Mouse (Mus musculus) regulatory T cell (primary cell): ENCODE data around the gene Actr3b.
"Not testable (repeated sequence)": the region's sequence is repeated elsewhere in the genome, so short reads cannot be mapped to it uniquely, and the experiment has no call there.

Experiments
- in situ Hi-C: fragments of 300-600 bp; cut with MboI, MseI; formaldehyde crosslinking; loops from one replicate; pipeline ENCODE4 v1.15.1; 2025; ENCODE audit warnings: high pct_unique_total_duplicates

Actr3b gene

GRCm38 (mm10) chr5:25773921-25774790, 14.4 kb downstream of the Actr3b start:
- in situ Hi-C loops, result no loop called here

DNA sequence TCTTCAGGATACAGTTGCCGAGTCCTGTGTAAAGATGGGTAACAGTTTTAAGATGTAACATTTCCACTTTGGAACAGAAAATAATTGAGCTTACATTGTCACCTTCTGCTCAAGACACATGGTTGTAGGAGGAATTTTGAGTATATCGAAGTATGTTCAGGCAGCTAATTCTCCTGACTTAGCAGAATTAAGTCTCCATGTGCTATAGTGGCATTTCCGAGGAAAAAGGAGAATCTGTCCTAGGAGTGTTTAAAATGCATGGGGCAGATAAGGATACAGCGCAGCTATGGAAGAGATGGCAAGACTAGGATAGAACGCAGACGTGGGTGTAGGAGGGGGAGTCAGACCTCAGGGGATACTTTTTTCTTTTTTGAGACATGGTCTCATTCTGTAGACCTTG, 31.8 kb downstream of the Actr3b start:
- in situ Hi-C loops, result no loop called here

- in situ Hi-C loops, result no loop called here
These were observed 38.0 kb downstream of the Actr3b start for GRCm38 (mm10) chr5:25797776-25798175.

DNA sequence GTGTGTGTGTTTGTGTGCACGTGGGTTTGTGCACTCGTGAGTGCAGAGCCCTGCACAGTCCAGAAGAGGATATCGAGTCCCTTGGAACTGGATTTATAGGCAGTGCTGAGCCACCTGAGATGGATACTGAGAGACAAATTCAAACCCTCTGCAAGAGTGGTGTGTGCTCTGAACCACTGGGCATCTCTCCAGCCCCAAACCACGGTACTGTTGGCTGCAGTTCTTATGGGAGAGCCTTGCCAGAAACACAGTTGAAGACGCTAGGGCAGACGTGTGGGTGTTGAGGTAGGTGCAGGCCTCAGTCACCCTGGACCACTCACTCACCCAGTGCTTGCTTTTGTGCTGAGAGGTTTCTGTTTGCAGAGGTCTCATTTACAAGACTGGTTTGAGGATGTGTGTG, 41.1 kb downstream of the Actr3b start:
- in situ Hi-C loops, result no loop called here

DNA sequence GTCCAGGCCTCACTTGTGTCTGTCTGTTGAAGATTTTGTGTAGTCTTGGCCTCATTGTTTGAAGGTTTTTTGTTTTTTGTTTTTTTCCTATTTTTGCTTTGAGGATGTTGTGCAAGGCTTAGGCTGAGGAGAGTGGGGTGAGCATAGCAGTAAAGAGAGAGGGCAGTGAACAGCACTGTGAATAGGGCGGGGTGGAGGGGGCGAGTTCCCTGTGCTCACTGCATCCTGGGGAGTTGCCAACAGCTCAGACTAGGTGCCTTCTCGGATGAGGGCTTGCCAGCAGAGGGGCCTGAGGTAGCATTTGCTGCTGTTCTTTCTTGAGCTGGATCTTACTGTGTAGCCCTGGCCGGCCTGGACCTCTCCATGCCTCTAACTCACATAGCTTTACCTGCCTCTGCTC, 41.9 kb downstream of the Actr3b start:
- in situ Hi-C loops, result no loop called here

GRCm38 (mm10) chr5:25804569-25804968, 44.8 kb downstream of the Actr3b start:
- in situ Hi-C loops, result no loop called here

- in situ Hi-C loops, result no loop called here
These were observed 53.1 kb downstream of the Actr3b start for GRCm38 (mm10) chr5:25812922-25813321.

- in situ Hi-C loops, result loop anchor here (5.0 to 10.0 kb wide), 2 partner anchors 402 to 645 kb away; partner anchors contain the start of gene Galntl5
These were observed 69.7 kb downstream of the Actr3b start for GRCm38 (mm10) chr5:25829308-25830094.

- in situ Hi-C loops, result no loop called here
These were observed 71.0 kb downstream of the Actr3b start for GRCm38 (mm10) chr5:25830802-25831201.

- in situ Hi-C loops, result no loop called here
These were observed 71.8 kb downstream of the Actr3b start for GRCm38 (mm10) chr5:25831624-25832023.

DNA sequence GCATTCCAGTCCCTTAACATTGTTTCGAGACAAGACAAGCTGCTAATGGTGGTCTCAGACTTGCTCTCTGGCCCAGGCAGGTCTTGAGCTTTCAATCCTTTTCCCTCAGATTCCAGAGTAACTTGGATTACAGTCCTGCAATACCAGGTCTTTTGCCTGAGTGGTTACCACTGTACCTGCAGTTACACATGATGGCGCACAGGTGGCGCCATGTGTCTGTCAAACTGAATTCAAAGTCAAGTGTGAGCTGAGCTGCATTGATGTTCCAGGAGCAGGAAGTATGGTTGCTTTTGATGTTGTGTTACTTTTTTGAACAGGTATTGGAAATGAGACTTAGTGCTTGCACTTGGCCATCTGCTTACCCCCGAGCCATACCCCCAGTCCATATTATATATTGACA, 79.6 kb downstream of the Actr3b start:
- in situ Hi-C loops, result no loop called here

DNA sequence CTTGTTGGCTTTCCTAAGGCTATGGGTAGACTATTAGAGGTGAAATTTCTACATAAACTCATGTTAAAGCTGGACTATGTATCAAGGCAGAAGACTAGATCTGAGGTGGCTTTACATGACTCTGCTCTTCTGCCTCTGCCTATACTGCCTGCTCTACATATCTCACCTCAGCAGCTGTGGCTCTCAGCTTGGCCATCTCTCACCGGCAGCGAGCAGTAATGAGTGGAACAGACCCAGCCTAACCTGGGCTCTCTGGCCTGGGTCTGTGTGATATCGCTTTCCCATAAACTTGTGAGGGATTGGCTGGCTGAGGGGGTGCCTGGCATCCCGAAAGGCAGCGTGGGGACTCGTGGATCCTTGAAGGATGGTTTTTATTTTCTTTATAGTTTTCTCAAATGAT, 86.8 kb downstream of the Actr3b start:
- in situ Hi-C loops, result no loop called here

DNA sequence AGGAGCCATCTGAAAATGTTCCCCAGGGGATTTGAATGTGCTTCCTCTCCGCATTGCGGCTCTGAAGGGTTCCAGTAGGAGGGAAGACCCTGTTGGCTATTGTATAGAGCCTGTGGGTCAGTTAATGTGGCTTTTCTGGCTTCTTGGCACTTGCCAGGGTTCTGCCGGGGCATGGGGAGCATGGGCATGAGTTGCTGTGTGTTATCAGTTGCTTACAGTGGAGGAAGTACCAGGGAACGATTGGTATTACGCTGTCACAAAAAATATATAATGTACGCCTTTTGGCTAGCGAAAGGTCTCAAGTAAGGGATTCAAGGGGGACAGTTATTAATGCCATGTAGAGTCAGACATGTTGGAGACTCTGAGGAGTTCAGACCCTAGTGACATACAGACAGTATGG, 87.4 kb downstream of the Actr3b start:
- in situ Hi-C loops, result no loop called here

DNA sequence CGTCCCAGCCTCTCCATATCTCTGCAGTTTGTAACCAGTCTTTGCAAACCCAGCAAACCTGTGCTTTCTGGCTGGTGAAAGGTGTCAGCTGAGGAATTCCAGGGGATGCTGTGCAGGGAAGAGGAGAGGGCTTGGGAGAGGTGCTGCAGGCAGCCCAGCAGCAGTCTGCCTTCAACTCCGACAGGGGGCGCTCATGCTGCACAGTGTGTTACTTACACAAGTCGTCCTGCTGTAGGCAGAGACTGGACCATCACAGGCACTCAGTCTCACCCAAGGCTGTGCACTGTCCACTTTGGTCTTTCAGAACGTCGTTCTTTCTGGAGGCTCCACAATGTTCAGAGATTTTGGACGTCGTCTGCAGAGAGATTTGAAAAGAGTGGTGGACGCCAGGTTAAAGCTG, 88.3 kb downstream of the Actr3b start:
- in situ Hi-C loops, result no loop called here

DNA sequence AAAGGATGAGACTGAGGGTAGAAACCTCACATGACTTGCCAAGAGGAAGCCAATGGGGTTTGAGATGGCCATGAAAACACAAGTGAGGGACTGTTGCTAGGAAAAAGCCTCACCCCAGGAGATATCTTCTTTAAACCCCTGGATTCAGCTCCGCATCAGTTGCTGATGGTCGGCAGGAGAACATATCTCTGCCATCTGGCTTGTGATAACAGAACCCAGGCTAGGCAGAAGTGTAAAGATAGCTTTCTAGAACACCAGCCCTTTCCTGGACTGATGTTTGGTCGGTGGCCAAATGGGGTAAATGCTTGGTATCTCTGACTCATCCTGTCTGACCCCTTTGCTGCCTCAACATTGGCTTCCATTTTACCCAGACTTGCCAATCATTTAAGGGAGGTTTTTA, 106.4 kb downstream of the Actr3b start:
- in situ Hi-C loops, result no loop called here

DNA sequence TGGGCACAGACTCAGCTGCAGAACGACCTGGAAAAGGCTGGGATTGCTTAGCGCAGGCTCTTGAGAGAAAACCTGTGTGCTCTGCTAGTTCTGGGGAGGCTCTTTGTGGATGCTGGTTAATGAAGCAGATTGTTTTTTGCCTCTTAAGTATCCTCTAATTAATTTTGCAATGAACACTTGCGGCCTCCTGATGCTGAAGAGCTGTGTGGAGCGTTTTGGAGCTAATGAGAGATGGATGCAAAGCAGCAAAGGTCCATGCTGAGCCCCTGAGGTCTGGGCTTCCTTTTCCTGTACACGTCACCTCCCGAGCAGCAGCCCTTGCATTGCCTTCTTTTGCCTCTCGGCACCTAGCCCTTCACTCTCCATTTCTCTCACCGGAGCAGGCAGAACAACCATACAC, 110.1 kb downstream of the Actr3b start:
- in situ Hi-C loops, result no loop called here

DNA sequence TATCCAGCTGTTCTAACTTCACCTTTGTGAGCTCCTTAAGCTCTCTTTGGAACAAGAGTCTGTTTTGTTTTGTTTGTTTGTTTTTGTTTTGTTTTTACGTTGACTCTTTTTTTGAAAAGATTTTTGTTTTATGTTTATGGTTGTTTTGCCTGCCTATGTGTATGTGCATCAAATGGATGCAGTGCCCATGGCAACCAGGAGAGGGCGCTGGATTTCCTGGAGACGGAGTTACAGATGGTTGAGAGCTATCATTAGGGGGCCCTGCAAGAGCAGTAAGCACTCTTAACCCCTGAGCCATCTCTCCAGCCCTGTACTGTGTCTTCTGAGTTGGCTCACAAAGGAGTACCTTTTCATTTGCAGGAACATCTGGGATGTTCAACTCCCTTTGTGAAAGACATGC, 110.8 kb downstream of the Actr3b start:
- in situ Hi-C loops, result no loop called here

- in situ Hi-C loops, result no loop called here
These were observed 111.7 kb downstream of the Actr3b start for GRCm38 (mm10) chr5:25871342-25872023.

- in situ Hi-C loops, result no loop called here
These were observed 113.2 kb downstream of the Actr3b start for GRCm38 (mm10) chr5:25873046-25873445.

DNA sequence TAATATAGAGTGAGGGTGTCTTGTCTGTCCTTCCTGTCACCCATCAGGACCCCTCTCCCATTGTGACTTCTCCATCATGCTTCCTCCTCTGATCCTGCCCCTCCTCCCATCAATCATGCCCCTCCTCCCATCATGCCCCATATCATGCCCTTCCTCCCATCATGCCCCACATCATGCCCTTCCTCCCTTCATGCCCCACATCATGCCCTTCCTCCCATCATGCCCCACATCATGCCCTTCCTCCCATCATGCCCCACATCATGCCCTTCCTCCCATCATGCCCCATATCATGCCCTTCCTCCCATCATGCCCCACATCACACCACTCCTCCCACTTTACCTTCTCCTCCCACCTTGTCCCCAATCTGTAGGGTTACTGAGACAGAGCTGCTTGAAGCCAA, 116.1 kb downstream of the Actr3b start:
- in situ Hi-C loops, result not testable (repeated sequence)

GRCm38 (mm10) chr5:25877281-25877680, 117.5 kb downstream of the Actr3b start:
- in situ Hi-C loops, result no loop called here

GRCm38 (mm10) chr5:25877996-25878395, 118.2 kb downstream of the Actr3b start:
- in situ Hi-C loops, result no loop called here
